Mouse (Mus musculus): Measurements from ENCODE around the gene Sema3b.
"Not testable (repeated sequence)": the region's sequence is repeated elsewhere in the genome, so short reads cannot be mapped to it uniquely, and the experiment has no call there.

Gene Sema3b

DNA sequence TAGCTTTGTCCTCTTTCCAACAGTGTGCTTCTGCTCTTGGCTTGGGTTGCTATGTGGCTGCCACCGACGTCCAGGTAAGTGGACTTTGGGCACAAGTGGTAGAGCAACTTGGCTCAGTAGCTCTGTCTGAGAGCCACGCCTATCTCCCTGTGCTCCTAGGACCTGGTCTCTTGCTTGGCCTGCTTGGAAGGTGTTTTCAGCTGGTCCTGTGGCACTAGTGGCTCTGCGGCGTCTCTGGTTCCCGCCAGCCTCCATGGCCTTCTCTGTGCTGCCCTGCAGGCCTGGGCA, 18.3 kb downstream of the Sema3b start:
- no peak for DNase-seq (ENCODE audit: extremely low read depth, low read depth)

GRCm38 (mm10) chr9:107590058-107590772, 18.8 kb downstream of the Sema3b start:
- peak; percentile 87 for DNase-seq (ENCODE audit: extremely low read depth, low read depth)

DNA sequence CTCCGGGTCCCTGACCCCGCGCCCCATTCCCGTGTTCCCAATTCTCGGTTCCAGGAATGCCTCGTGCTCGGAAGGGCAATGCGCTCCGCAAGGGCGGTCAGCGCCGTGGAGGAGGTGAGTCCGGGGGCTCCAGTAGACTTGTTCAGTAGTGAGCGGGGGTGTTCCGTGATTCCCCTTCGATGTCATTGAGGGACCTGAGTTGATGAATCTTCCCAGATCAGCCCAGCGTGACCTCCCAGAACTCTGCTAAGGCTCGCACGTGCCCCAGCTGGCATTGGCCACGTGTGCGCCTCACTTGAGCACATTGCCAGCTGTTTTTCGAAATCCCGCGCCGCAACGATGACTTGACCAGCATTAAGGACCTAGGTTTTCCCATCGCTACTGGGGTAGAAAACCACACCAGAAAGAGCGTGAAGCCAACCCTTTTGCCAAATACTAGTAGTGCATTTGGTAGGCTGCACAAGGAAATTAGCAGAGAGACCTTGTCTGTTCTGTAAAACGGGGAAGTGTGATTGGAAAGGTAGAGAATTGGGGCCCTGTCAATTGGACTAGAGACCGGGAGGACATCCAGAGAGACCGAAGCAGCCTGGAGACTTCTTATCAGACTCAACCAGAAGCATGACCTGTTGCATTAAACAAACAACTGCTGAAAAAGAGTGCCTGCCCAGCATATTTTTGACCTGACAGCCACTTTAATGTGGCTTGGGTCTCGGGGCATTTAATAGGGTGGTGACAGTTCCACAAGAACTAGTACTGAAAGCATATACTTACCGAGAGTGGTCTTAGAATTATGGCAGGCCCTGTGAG, 21.0 kb downstream of the Sema3b start:
- peak; percentile 87 for DNase-seq (ENCODE audit: extremely low read depth, low read depth)

GRCm38 (mm10) chr9:107586974-107587832, 21.8 kb downstream of the Sema3b start, which contains the start of gene Ifrd2:
TSS of gene Ifrd2 (plus strand) at chr9:107587642.
- DNase-seq (ENCODE audit: extremely low read depth, low read depth) = peak; percentile 99

- DNase-seq (ENCODE audit: extremely low read depth, low read depth) = no peak
These were observed 22.5 kb downstream of the Sema3b start for GRCm38 (mm10) chr9:107586504-107586903.

GRCm38 (mm10) chr9:107583174-107583573, 25.9 kb downstream of the Sema3b start:
- no peak for DNase-seq (ENCODE audit: extremely low read depth, low read depth)

GRCm38 (mm10) chr9:107582509-107583062, 26.4 kb downstream of the Sema3b start:
- no peak for DNase-seq (ENCODE audit: extremely low read depth, low read depth)

GRCm38 (mm10) chr9:107581584-107581983, 27.4 kb downstream of the Sema3b start:
- no peak for DNase-seq (ENCODE audit: extremely low read depth, low read depth)

DNA sequence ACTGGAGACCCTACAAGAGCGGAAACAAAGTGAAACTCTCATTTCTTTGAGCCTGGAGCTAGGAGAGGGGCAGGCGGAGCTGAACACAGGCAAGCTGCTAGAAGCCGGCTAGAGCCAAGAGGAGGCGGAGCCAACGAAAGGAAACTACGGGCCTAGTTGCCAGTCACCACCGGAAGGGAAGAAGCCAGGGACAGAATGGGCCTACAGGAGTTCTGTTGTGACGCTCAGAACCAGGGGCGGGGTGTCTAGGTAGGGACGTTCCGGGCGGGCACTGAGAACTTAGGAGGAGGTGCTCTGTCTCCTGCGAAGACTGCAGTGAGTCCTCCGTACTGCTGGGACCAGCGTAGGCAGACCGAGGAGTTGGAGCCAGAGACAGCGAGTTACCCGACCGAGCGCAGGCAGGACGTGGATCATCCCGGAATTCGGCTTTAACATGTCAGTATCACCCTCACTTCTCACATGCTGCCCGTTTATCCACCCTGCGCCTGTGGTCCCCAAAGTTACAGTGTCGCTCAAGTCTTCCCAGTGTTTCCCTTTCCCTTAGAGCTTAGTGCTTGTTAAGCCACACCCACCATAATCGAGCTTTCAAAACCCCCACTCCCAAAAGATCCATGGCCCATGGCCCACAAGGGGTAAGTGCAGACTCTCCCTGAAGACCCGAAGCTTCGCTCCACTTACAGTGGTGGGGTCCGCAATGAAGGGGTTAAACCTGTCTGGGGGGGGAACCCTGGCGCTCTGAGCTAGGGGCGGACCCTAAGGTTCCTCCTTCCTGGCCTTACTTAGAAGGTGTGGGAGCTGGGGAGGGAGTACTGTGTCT, 28.3 kb downstream of the Sema3b start, which contains the start of gene Hyal3:
Hyal3 (plus strand) TSS at position 318 of the 817 bp plus-strand sequence.
- DNase-seq (ENCODE audit: extremely low read depth, low read depth) = peak; percentile 93

- DNase-seq (ENCODE audit: extremely low read depth, low read depth) = no peak
These were observed 29.8 kb downstream of the Sema3b start for GRCm38 (mm10) chr9:107579023-107579900.

- DNase-seq (ENCODE audit: extremely low read depth, low read depth) = no peak
These were observed 30.4 kb downstream of the Sema3b start, which contains the start of gene Naa80 for GRCm38 (mm10) chr9:107578587-107578986. TSS of gene Naa80 (plus strand) at chr9:107578887.

- no peak for DNase-seq (ENCODE audit: extremely low read depth, low read depth)
These were observed 31.2 kb downstream of the Sema3b start for GRCm38 (mm10) chr9:107577871-107578270.

DNA sequence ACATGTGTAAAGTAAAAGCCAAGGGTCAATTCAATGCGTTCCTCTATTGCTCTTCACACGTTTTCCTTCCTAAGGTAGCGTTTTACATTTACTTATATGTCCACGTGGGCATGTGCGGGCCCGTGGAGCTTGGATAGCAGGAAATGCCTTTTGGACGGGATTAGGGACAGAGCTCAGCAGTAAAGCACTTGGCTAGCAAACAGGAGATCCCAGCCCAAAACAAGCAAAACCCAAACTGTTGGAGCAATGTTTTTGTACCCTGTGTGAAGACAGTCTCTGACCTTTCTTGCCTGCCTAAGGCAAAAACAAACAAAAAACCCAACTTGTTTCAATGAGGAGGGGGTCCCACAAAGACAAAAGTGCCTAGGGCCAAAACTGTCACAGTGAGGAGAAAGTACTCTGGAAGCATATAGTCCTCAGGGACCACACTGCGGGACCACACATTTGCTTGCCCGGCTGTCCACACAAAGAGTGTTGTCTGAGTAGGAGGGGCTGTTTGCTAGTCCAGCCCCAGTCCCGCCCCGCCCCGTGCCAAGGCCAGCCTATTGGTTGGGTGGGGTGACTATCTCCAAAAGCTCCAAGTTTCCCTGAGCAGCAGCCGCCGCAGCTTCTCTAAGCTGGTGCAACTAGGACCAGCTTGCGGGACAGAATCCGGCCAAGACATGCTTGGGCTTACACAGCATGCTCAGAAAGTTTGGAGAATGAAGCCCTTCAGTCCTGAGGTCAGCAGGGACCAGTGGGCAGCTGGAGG, 32.5 kb downstream of the Sema3b start, which contains the start of gene Hyal1:
Hyal1 (plus strand) TSS at position 571 of the 751 bp plus-strand sequence.
- no peak for DNase-seq (ENCODE audit: extremely low read depth, low read depth)

- DNase-seq (ENCODE audit: extremely low read depth, low read depth) = no peak
These were observed 33.3 kb downstream of the Sema3b start for GRCm38 (mm10) chr9:107575579-107576356.

- DNase-seq (ENCODE audit: extremely low read depth, low read depth) = not testable (repeated sequence)
These were observed 35.3 kb downstream of the Sema3b start for GRCm38 (mm10) chr9:107573774-107574173.

DNA sequence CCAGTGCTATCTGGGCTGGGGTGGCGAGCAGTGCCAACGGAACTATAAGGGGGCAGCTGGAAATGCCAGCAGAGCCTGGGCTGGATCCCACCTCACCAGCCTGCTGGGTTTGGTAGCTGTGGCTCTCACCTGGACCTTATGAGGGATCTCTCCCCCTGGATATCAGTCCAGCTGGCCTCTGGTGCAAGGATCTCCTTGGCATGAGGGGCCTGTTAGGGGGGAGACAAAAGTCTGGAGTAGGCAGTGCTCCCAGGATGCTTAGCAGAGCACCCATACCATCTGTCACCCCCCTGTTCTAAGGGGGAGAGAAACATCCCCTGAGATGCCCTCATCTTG, 36.7 kb downstream of the Sema3b start:
- no peak for DNase-seq (ENCODE audit: extremely low read depth, low read depth)

GRCm38 (mm10) chr9:107571534-107572326, 37.3 kb downstream of the Sema3b start:
- DNase-seq (ENCODE audit: extremely low read depth, low read depth) = no peak

Measured in MEL-GATA-1-ER (cell line).